7 mouse cellular contexts compared by ENCODE assay signal in the genomic region with DNA sequence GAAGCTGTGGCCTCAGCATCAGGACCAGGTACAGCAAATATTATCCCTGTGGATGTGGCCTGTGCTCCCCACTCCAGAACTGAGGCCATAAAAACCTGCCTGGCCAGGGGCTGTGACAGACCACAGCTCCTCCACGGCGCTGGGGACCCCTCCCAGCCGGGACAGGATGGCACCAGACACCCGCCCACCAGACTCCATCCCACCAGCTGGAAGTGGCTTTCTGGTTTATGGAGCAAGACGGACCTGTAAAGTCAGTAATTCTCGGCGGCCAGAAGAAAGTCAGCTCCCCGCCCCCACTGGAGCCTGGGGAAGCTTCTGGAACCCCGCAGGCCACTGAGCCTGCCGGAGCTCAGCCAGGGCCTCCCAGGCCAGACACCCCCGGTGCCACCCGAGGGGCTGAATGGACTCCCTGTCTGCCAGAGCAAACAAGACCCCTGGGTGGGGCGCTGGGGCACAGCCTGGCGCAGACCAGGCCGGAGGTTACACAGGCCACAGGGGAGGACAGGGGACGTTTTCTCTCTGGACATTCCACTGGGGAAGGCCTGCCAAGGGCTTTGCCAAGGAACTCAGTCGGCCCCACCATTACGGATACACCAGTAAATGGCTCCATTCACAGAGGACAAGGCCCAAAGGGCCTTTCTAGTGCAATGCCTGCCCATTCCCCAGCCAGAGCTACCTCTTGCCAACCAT.
A peak's percentile ranks its signal among the peaks of the same experiment; 100 is the strongest.
DNase-seq lines count a peak whose midpoint lies in the region; ATAC-seq and TF ChIP-seq lines count a peak whose summit lies in the region.

No protein-coding gene starts in this region.

- H3K27ac ChIP-seq in forebrain, postnatal 0 days (ENCODE audit: low read depth, low read length), result peak overlapping the region; percentile 72
- H3K27ac ChIP-seq in hindbrain, postnatal 0 days, result peak overlapping the region; percentile 89

- no peak overlapping the region for H3K9ac ChIP-seq in forebrain, postnatal 0 days
- 0 out of 2 replicates have a peak overlapping the region, but pooled peaks have one; percentile 24 for H3K9ac ChIP-seq in hindbrain, postnatal 0 days (replicated peaks; ENCODE audit: low read length)

- peak; percentile 76 for ATAC-seq in forebrain, postnatal 0 days
- ATAC-seq in hindbrain, postnatal 0 days, result peak; percentile 88

- 45% methylated on average over 18 of the region's 18 CpGs for WGBS in forebrain, postnatal 0 days
- 25% methylated on average over 18 of the region's 18 CpGs for WGBS in hindbrain, postnatal 0 days

- H3K27me3 ChIP-seq in forebrain, postnatal 0 days (ENCODE audit: insufficient read depth, low read length), result no peaks in the 10 kb centered on the region
- no peaks in the 10 kb centered on the region; the same call in 1 of the 2 replicates for H3K27me3 ChIP-seq in hindbrain, postnatal 0 days (ENCODE audit: insufficient read depth, low read length)

- H3K4me2 ChIP-seq in forebrain, postnatal 0 days (ENCODE audit: low read depth), result peak overlapping the region; percentile 30
- H3K4me2 ChIP-seq in hindbrain, postnatal 0 days (ENCODE audit: low read depth, low read length), result peak overlapping the region; percentile 46

- peak; percentile 53 for DNase-seq in MN1 (ENCODE audit: low spot score)
- DNase-seq in brain, embryonic 18.5 days (ENCODE audit: low read depth, low spot score), result peak; percentile 51
- peak; percentile 55 for DNase-seq in forebrain, postnatal 0 days
- DNase-seq in hindbrain, postnatal 0 days (ENCODE audit: low spot score), result peak; percentile 80
- DNase-seq in left cerebral cortex, adult 8-10 months (ENCODE audit: low spot score in 2 of 2), result peak; percentile 28 to 89
- DNase-seq in right cerebral cortex, adult 18-20 months, result peak; percentile 75
- no peak for DNase-seq in embryo, embryonic 9.5 days (ENCODE audit: extremely low spot score)

- no peaks in the 10 kb centered on the region for H3K36me3 ChIP-seq in forebrain, postnatal 0 days (ENCODE audit: insufficient read depth)
- H3K36me3 ChIP-seq in hindbrain, postnatal 0 days (ENCODE audit: insufficient read depth, low read length), result no peaks in the 10 kb centered on the region

- no peaks in the 10 kb centered on the region for H3K9me3 ChIP-seq in forebrain, postnatal 0 days (ENCODE audit: low read length)
- no peaks in the 10 kb centered on the region for H3K9me3 ChIP-seq in hindbrain, postnatal 0 days (ENCODE audit: low read length)

- H3K4me1 ChIP-seq in forebrain, postnatal 0 days (ENCODE audit: insufficient read depth), result peaks cover 7% of the 10 kb centered on the region; the same call in 1 of the 2 replicates
- peaks cover 19% of the 10 kb centered on the region for H3K4me1 ChIP-seq in hindbrain, postnatal 0 days (ENCODE audit: insufficient read depth, low read length)

- TF ChIP-seq CTCF in forebrain, postnatal 0 days (IDR thresholded peaks at IDR 0.05; ENCODE audit: low read depth), result no peak
- no peak for TF ChIP-seq CTCF in hindbrain, postnatal 0 days (IDR thresholded peaks at IDR 0.05; ENCODE audit: low read depth)

- H3K4me3 ChIP-seq in forebrain, postnatal 0 days (ENCODE audit: low read depth, low read length), result no peak overlapping the region
- no peak overlapping the region for H3K4me3 ChIP-seq in hindbrain, postnatal 0 days (ENCODE audit: low read length)
